Mouse (Mus musculus): ENCODE measurements around the gene Nxn.

GRCm38 (mm10) chr11:76314741-76315140 lies 84.2 kb downstream of the Nxn start:
- TF ChIP-seq CTCF (IDR thresholded peaks at IDR 0.05; ENCODE audit: extremely low read depth, insufficient read length, insufficient replicate concordance, low read depth, low read length) (peak; percentile 31; the same call in 1 of the 2 replicates), POLR2A (IDR thresholded peaks at IDR 0.05; ENCODE audit: low read depth, low read length) (no peak)
